8 mouse cellular contexts compared by ENCODE assay signal in genomic region chr10:7333077-7333747, GRCm38 (mm10).
DNase-seq lines count a peak whose midpoint lies in the region; ATAC-seq and TF ChIP-seq lines count a peak whose summit lies in the region.

No protein-coding gene starts in this region.

- H3K36me3 ChIP-seq in intestine, postnatal 0 days (ENCODE audit: control insufficient read depth, insufficient read depth): no peaks in the 10 kb centered on the region
- no peaks in the 10 kb centered on the region for H3K36me3 ChIP-seq in midbrain, embryonic 11.5 days (ENCODE audit: control insufficient read depth, insufficient read depth, low read length)

- no peak overlapping the region for H3K4me3 ChIP-seq in intestine, postnatal 0 days (ENCODE audit: low read depth, low read length)
- H3K4me3 ChIP-seq in midbrain, embryonic 11.5 days (ENCODE audit: low read depth, low read length): no peak overlapping the region

- peak; percentile 74 for DNase-seq in urinary bladder, postnatal 14 days (ENCODE audit: low spot score)
- DNase-seq in urinary bladder, postnatal 10 days (ENCODE audit: low spot score): no peak
- peak; percentile 93 for DNase-seq in embryo, embryonic 10 days (ENCODE audit: low spot score)
- peak; percentile 15 for DNase-seq in gastrocnemius, postnatal 25 days
- peak; percentile 81 to 85 for DNase-seq in left cerebral cortex, postnatal 14 days (ENCODE audit: low spot score in 2 of 2)
- peak; percentile 98 for DNase-seq in midbrain, embryonic 11.5 days (ENCODE audit: low spot score, missing footprints)
- DNase-seq in spleen, adult 18-20 months: peak; percentile 13 to 38

- H3K4me1 ChIP-seq in intestine, postnatal 0 days (replicated peaks; ENCODE audit: control insufficient read depth, insufficient read depth, low read length): no peaks in the 10 kb centered on the region
- H3K4me1 ChIP-seq in midbrain, embryonic 11.5 days (ENCODE audit: control insufficient read depth, insufficient read depth, low read length): no peaks in the 10 kb centered on the region

- intact Hi-C loops in left cerebral cortex, postnatal 14 days (cut with DNase I): loop anchor here (2.0 kb wide), 1 partner anchor 268 kb away; no protein-coding TSS in a partner anchor

- no peak overlapping the region for H3K27ac ChIP-seq in intestine, postnatal 0 days (ENCODE audit: low read depth, low read length)
- H3K27ac ChIP-seq in midbrain, embryonic 11.5 days (ENCODE audit: low read depth, low read length): no peak overlapping the region

- 38% methylated on average over 11 of the region's 11 CpGs for WGBS in intestine, postnatal 0 days
- 49% methylated on average over 11 of the region's 11 CpGs for WGBS in midbrain, embryonic 11.5 days

- no peak overlapping the region for H3K9ac ChIP-seq in intestine, postnatal 0 days (ENCODE audit: low read depth, low read length)
- no peak overlapping the region for H3K9ac ChIP-seq in midbrain, embryonic 11.5 days (ENCODE audit: low read length)

- peak; percentile 93 for TF ChIP-seq CTCF in intestine, postnatal 0 days (IDR thresholded peaks at IDR 0.05; ENCODE audit: low read depth)

- no peak overlapping the region for H3K4me2 ChIP-seq in intestine, postnatal 0 days (replicated peaks; ENCODE audit: low read depth)
- no peak overlapping the region for H3K4me2 ChIP-seq in midbrain, embryonic 11.5 days

- ATAC-seq in intestine, postnatal 0 days: peak; percentile 65
- peak; percentile 89 for ATAC-seq in midbrain, embryonic 11.5 days (ENCODE audit: low FRiP score)

- no peaks in the 10 kb centered on the region for H3K27me3 ChIP-seq in intestine, postnatal 0 days (replicated peaks; ENCODE audit: control insufficient read depth, insufficient read depth, low read length)
- no peaks in the 10 kb centered on the region for H3K27me3 ChIP-seq in midbrain, embryonic 11.5 days (ENCODE audit: control insufficient read depth, insufficient read depth, low read length)

- H3K9me3 ChIP-seq in intestine, postnatal 0 days (ENCODE audit: control insufficient read depth): no peaks in the 10 kb centered on the region
- H3K9me3 ChIP-seq in midbrain, embryonic 11.5 days (ENCODE audit: control insufficient read depth, low read length): no peaks in the 10 kb centered on the region
